Comparison of ENCODE assay signal across 16 mouse cellular contexts in genomic region chr3:88203999-88204700, GRCm38 (mm10). TPM values are rescaled to one million over a fixed set of nuclear protein-coding genes. Genes with fewer than 3 reads are reported as not detected.
DNase-seq lines count a peak whose midpoint lies in the region; ATAC-seq and TF ChIP-seq lines count a peak whose summit lies in the region.
"Had no signal": no experiment of that assay in that cellular context is flagged by ENCODE, and none has a peak within 500 bp of the region (broad histone marks: within the 10 kb centered on the region; RNA-seq: fewer than 3 reads in every experiment).

No protein-coding gene starts in this region.

- TF ChIP-seq CTCF in hindbrain, postnatal 0 days (IDR thresholded peaks at IDR 0.05; ENCODE audit: low read depth): no peak
- TF ChIP-seq CTCF in lung, postnatal 0 days (IDR thresholded peaks at IDR 0.05): no peak

- H3K9ac ChIP-seq in forebrain, embryonic 13.5 days: peak overlapping the region; percentile 100
- H3K9ac ChIP-seq in hindbrain, postnatal 0 days (replicated peaks; ENCODE audit: low read length): peak overlapping the region; percentile 35
- H3K9ac ChIP-seq in neural tube, embryonic 15.5 days (replicated peaks): peak overlapping the region; percentile 8; the same call in 1 of the 2 replicates
- H3K9ac ChIP-seq in lung, postnatal 0 days (replicated peaks; ENCODE audit: low read depth): no peak overlapping the region
- H3K9ac ChIP-seq: heart, embryonic 12.5 days; stomach, embryonic 15.5 days had no signal

- peak; percentile 2 for DNase-seq in retina, embryonic 14.5 days (ENCODE audit: low spot score)
- no peak for DNase-seq in retina, postnatal 1 day
- DNase-seq in hindbrain, postnatal 0 days (ENCODE audit: low spot score): peak; percentile 3
- DNase-seq in kidney, adult 8-10 months: no peak
- no peak for DNase-seq in lung, postnatal 0 days (ENCODE audit: low spot score)
- DNase-seq in thymus, postnatal 14 days: no peak
- DNase-seq: adrenal gland, postnatal 14 days; gastrocnemius, adult 2 months; kidney, postnatal 36 days; lung, postnatal 14 days; thymus, postnatal 4 days had no signal

- no peak for TF ChIP-seq EP300 in lung, postnatal 0 days (IDR thresholded peaks at IDR 0.05)

- peak overlapping the region; percentile 100 for H3K27ac ChIP-seq in forebrain, embryonic 13.5 days
- peak overlapping the region; percentile 94 for H3K27ac ChIP-seq in hindbrain, postnatal 0 days
- peak overlapping the region; percentile 98 for H3K27ac ChIP-seq in neural tube, embryonic 15.5 days (replicated peaks)
- H3K27ac ChIP-seq in lung, postnatal 0 days (ENCODE audit: low read length): no peak overlapping the region
- H3K27ac ChIP-seq: gastrocnemius, adult 2 months; stomach, embryonic 15.5 days had no signal

- 3% methylated on average over 7 of the region's 7 CpGs for WGBS in forebrain, embryonic 13.5 days
- 8% methylated on average over 7 of the region's 7 CpGs for WGBS in hindbrain, postnatal 0 days
- 5% methylated on average over 7 of the region's 7 CpGs for WGBS in neural tube, embryonic 15.5 days
- WGBS in lung, postnatal 0 days: 5% methylated on average over 7 of the region's 7 CpGs

- H3K9me3 ChIP-seq in forebrain, embryonic 13.5 days (replicated peaks): no peaks in the 10 kb centered on the region
- H3K9me3 ChIP-seq in hindbrain, postnatal 0 days (ENCODE audit: low read length): no peaks in the 10 kb centered on the region
- H3K9me3 ChIP-seq in neural tube, embryonic 15.5 days (replicated peaks): no peaks in the 10 kb centered on the region
- no peaks in the 10 kb centered on the region for H3K9me3 ChIP-seq in lung, postnatal 0 days (ENCODE audit: low read length)
- H3K9me3 ChIP-seq: heart, embryonic 12.5 days; stomach, embryonic 15.5 days had no signal

- H3K4me1 ChIP-seq in forebrain, embryonic 13.5 days: peaks cover 70% of the 10 kb centered on the region
- H3K4me1 ChIP-seq in hindbrain, postnatal 0 days (ENCODE audit: insufficient read depth, low read length): peaks cover 41% of the 10 kb centered on the region
- H3K4me1 ChIP-seq in neural tube, embryonic 15.5 days: peaks cover 63% of the 10 kb centered on the region
- 0 out of 2 replicates have a peak, but pooled peaks cover 3% of the 10 kb centered on the region for H3K4me1 ChIP-seq in lung, postnatal 0 days (ENCODE audit: insufficient read depth, low read depth, low read length)

- no peaks in the 10 kb centered on the region; the same call in 1 of the 2 replicates for H3K27me3 ChIP-seq in forebrain, embryonic 13.5 days
- no peaks in the 10 kb centered on the region for H3K27me3 ChIP-seq in hindbrain, postnatal 0 days (ENCODE audit: insufficient read depth, low read length)
- H3K27me3 ChIP-seq in neural tube, embryonic 15.5 days (replicated peaks): 0 out of 2 replicates have a peak, but pooled peaks cover 8% of the 10 kb centered on the region
- peaks cover 90% of the 10 kb centered on the region for H3K27me3 ChIP-seq in lung, postnatal 0 days (replicated peaks; ENCODE audit: insufficient read depth, low read length)

- no peak for ATAC-seq in forebrain, embryonic 13.5 days
- no peak for ATAC-seq in hindbrain, postnatal 0 days
- no peak for ATAC-seq in neural tube, embryonic 15.5 days (ENCODE audit: low FRiP score)
- no peak for ATAC-seq in lung, postnatal 0 days

- H3K36me3 ChIP-seq in forebrain, embryonic 13.5 days (ENCODE audit: poor library complexity, severe bottlenecking): no peaks in the 10 kb centered on the region
- H3K36me3 ChIP-seq in hindbrain, postnatal 0 days (ENCODE audit: insufficient read depth, low read length): no peaks in the 10 kb centered on the region
- H3K36me3 ChIP-seq in neural tube, embryonic 15.5 days: no peaks in the 10 kb centered on the region
- no peaks in the 10 kb centered on the region for H3K36me3 ChIP-seq in lung, postnatal 0 days (ENCODE audit: insufficient read depth, low read length)
- H3K36me3 ChIP-seq: heart, embryonic 12.5 days; stomach, embryonic 15.5 days had no signal

- peak overlapping the region; percentile 88 for H3K4me2 ChIP-seq in forebrain, embryonic 13.5 days
- 0 out of 2 replicates have a peak overlapping the region, but pooled peaks have one; percentile 6 for H3K4me2 ChIP-seq in hindbrain, postnatal 0 days (ENCODE audit: low read depth, low read length)
- peak overlapping the region; percentile 62 for H3K4me2 ChIP-seq in neural tube, embryonic 15.5 days
- no peak overlapping the region for H3K4me2 ChIP-seq in lung, postnatal 0 days (replicated peaks; ENCODE audit: low read depth, low read length)
- H3K4me2 ChIP-seq: heart, embryonic 12.5 days; liver, embryonic 11.5 days; stomach, embryonic 15.5 days had no signal

- H3K4me3 ChIP-seq in forebrain, embryonic 13.5 days: peak overlapping the region; percentile 62
- H3K4me3 ChIP-seq in hindbrain, postnatal 0 days (ENCODE audit: low read length): no peak overlapping the region
- H3K4me3 ChIP-seq in neural tube, embryonic 15.5 days (replicated peaks): no peak overlapping the region
- no peak overlapping the region for H3K4me3 ChIP-seq in lung, postnatal 0 days (ENCODE audit: low read depth, low read length)
- H3K4me3 ChIP-seq: gastrocnemius, adult 2 months; heart, embryonic 12.5 days; stomach, embryonic 15.5 days had no signal

RNA-seq across cellular contexts. Expression of gene Rhbg, which starts 50.4 kb away (rescaled TPM):
- polyA plus RNA-seq in forebrain, embryonic 13.5 days (2015; fragmentation: Nextera tagmentation; extraction: Ambion mirVana): 0.18 and 0.26 TPM in 2 replicates
- 0.94 and 1.0 TPM in 2 replicates for total RNA-seq in hindbrain, postnatal 0 days (2014; rRNA removed)
- 0.37 and 0.43 TPM in 2 replicates for polyA plus RNA-seq in hindbrain, postnatal 0 days (2015; fragmentation: Nextera tagmentation; extraction: Ambion mirVana)
- polyA plus RNA-seq in neural tube, embryonic 15.5 days (2015; fragmentation: Nextera tagmentation; extraction: Ambion mirVana): 0.78 and 0.83 TPM in 2 replicates
- 3.9 and 4.9 TPM in 2 replicates for polyA plus RNA-seq in lung, postnatal 0 days (2015; fragmentation: Nextera tagmentation; extraction: Ambion mirVana)
- total RNA-seq: gastrocnemius, adult 2 months had no signal

Comparison
In these comparisons a context has a peak if more than half of its experiments do, and no peak if none do; other contexts are left out.
1. DNase-seq: peak in retina, embryonic 14.5 days (single experiment) and hindbrain, postnatal 0 days (single experiment); none in retina, postnatal 1 day (single experiment), kidney, adult 8-10 months (0 of 2), lung, postnatal 0 days (single experiment) and thymus, postnatal 14 days (single experiment).